Mouse (Mus musculus): ENCODE data around the gene C2cd4d.

Gene C2cd4d

GRCm38 (mm10) chr3:94375861-94376260, 13.6 kb downstream of the C2cd4d start:
- DNase-seq (ENCODE audit: low read depth, low spot score) = no peak

- no peak for DNase-seq (ENCODE audit: low read depth, low spot score)
Observed at GRCm38 (mm10) chr3:94377028-94377923, 15.0 kb downstream of the C2cd4d start.

DNA sequence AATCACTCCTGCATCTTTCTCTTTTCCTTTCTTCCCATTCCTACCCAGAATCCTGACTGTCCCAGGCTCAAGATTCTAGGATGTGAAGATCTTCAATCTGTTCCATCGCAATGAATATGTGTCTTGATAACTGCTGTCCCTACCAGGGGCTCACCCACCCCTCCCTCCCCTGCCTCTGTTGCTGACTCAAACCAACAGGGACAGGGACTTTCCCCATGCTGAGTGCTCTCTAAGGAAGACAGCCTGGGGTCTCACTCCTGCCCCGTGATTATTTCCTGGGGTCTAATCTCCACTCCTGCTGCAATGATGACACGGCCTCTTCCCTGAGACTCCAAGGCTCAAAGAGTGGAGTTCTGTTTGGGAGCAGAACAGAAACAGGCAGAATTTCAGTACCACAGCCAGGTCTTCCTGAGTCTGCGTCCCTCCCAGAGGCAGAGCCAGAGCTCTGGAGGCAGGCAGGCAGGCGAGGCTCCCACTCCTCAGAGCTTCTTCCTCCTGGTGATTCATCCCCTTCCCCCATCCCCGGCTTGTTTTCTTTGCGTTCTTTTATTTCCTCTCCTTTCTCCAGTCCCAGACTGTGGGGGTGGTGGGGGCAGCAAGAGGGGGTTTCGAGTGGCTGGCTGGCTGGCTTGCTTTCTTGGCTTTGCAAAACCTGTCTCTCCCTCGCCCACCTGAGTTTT, 17.7 kb downstream of the C2cd4d start:
- peak; percentile 43 for DNase-seq (ENCODE audit: low read depth, low spot score)

- DNase-seq (ENCODE audit: low read depth, low spot score) = no peak
Observed at GRCm38 (mm10) chr3:94382308-94382707, 20.1 kb downstream of the C2cd4d start.

GRCm38 (mm10) chr3:94383476-94383875, 21.2 kb downstream of the C2cd4d start:
- no peak for DNase-seq (ENCODE audit: low read depth, low spot score)

DNA sequence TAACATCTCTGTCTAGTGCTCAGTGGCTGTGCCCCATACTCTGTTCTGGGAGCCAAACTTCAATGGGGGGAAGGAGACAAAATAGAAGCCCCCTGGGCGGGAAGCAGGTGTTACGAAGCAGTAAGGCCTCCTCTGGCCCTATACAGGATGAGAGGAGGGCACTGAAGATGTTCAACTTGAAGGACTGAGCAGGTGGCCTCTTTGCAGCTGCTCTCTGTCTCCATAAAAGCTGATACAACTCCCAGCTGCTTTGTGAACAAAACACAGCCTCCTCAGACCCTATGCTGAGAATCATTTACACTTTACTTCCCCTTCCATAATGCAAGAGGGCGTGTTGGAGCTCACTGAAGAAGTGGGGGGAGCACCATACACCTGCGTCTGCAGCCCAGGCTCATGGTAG, 24.4 kb downstream of the C2cd4d start:
- no peak for DNase-seq (ENCODE audit: low read depth, low spot score)

GRCm38 (mm10) chr3:94387391-94387790, 25.2 kb downstream of the C2cd4d start:
- no peak for DNase-seq (ENCODE audit: low read depth, low spot score)

DNA sequence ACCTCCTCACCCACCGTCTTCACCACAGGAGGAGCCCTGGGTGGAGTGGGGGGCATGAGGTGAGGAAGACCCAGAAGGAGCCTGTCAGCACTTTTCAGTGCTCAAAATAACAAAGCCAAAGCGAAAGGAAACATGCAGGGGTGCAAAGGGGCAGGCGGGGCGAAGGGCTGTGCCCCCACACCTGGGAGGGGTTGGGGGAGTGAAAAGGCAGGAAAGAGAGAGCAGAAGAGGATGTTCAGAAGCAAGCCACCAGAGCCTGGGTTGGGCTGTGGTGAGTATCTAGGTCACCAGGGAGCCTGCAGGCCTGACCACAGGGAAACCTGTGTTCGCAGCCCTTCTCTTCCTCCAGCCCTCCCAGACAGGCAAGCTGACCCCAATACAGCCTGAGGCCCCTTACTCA, 25.8 kb downstream of the C2cd4d start:
- DNase-seq (ENCODE audit: low read depth, low spot score) = peak; percentile 46

DNA sequence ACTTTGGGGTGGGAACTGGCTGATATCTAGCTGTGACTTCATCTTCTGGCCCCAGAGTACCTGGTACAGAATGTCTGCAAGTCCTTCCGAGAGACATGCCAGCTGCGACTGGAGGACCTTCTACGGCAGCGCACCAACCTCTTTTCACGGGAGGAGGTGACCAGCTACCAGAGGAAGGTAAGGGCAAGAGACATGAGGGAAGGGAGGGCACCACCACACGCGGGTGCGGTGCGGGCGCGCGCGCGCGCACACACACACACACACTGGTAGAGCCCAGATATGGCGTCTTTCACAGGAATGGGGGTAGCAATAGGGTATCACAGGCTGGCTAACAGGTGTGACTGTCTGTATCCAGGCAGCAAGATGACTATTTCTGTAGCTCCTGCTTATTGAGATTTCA, 27.2 kb downstream of the C2cd4d start:
- DNase-seq (ENCODE audit: low read depth, low spot score) = no peak

DNA sequence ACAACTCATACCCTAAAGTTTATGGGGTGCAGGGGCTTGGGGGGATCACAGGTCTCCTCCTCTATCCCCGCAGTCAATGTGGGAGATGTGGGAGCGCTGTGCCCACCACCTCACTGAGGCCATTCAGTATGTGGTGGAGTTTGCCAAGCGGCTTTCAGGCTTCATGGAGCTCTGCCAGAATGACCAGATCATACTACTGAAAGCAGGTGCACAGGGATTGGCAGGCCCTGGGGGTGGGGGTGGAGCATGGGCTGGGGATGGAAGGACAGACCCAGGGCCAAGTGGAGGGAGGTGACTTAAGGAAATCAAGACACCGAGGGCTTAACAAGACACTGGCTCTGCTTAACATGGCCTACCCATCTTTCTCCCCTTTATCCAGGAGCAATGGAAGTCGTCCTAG, 28.8 kb downstream of the C2cd4d start:
- DNase-seq (ENCODE audit: low read depth, low spot score) = no peak

DNA sequence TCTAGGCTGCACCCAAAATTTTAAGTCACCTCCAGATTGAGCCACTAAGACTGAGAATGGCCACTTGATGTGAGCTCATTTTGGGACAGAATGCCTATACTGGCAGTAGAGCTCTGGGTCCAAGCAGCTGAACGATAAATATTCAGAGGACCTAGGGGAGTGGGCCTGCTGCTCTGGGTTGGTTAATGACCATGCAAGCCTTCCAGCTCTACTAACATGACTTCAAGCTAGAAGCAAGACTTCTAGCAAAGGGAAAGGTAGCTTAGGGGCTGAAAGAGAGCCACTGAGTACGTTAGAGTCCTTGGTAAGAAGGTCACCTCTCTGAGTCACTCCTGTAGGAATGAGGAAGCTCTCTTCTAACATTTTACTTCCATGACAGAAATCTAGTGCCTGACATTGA, 29.9 kb downstream of the C2cd4d start:
- DNase-seq (ENCODE audit: low read depth, low spot score) = no peak

DNA sequence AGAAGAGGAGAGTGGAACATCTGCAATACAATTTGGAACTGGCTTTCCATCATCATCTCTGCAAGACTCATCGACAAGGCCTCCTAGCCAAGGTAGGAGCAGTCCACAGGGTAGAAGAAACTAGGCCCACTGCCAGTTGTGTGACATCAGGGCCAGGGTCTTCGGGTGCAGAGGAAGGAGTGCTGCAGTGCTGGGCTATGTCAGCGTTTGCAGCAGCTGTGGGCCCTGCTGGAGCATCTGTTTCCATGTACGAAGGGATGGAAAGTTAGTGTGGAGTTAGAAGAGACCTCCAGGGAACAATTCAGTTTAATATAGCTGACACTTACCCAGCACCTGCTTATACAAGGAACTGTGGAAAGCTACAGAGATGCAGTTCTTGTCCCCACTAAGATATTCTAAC, 30.8 kb downstream of the C2cd4d start:
- no peak for DNase-seq (ENCODE audit: low read depth, low spot score)

DNA sequence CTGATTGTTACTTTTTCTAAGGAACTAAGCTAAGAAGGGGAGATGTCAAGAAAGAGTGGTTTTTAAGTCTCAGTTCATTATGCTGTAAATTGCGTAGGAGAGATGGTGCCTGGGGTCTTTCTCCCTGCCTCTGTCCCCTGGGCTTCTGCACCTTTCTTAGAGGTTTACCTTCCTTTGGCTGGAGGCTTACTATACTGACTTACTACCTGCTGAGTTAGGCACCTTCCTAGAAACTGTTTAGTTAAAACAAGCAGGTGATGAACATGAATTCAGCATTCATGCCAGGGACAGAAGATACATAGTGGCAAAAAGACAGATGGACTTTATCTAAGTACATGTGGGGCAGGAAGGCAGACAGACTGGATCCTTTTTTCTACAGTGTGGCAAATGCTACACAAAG, 34.1 kb downstream of the C2cd4d start:
- DNase-seq (ENCODE audit: low read depth, low spot score) = no peak

- no peak for DNase-seq (ENCODE audit: low read depth, low spot score)
Observed at GRCm38 (mm10) chr3:94396851-94397250, 34.6 kb downstream of the C2cd4d start.

GRCm38 (mm10) chr3:94398217-94398616, 36.0 kb downstream of the C2cd4d start, which contains the start of gene Lingo4:
Lingo4 (plus strand) TSS chr3:94398517.
- DNase-seq (ENCODE audit: low read depth, low spot score) = no peak

DNA sequence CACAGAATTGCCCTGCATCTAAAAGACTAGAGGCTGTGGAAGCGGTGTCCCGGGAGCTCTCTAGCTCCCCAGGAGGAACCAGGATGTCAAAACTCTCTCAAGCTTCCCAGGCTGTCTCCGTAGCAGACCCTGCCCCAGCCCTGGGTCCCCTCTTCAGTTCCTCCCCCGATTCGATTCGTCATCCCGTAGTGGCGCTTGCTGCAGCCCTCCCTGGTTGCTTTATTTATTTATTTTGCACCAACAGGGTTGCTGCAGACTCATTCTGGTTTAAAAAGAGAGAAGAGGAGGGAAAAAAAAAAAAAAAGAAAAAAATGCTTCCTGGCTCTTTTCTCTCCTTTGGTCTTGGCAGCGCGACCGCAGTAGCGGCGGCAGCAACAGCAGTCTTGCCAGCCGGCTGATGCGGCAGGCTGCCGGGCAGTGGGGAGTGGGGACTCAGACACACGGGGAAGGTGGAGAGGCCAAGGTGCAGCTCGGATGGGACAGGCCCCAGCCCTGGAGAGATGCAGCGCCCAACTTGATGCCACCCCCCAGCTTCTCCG, 36.8 kb downstream of the C2cd4d start:
- no peak for DNase-seq (ENCODE audit: low read depth, low spot score)

- no peak for DNase-seq (ENCODE audit: low read depth, low spot score)
Observed at GRCm38 (mm10) chr3:94399663-94400310, 37.5 kb downstream of the C2cd4d start.

DNA sequence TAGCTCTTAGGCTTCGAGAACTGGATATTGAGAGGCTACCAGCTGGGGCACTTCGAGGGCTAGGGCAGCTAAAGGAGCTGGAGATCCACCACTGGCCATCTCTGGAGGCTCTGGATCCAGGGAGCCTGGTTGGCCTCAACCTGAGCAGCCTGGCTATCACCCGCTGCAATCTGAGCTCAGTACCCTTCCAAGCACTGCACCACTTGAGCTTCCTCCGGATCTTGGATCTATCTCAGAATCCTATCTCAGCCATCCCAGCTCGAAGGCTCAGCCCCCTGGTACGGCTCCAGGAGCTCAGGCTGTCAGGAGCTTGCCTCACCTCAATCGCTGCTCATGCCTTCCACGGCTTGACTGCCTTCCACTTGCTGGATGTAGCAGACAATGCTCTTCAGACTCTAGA, 40.2 kb downstream of the C2cd4d start:
- no peak for DNase-seq (ENCODE audit: low read depth, low spot score)

GRCm38 (mm10) chr3:94404366-94405054, 42.3 kb downstream of the C2cd4d start:
- DNase-seq (ENCODE audit: low read depth, low spot score) = no peak

GRCm38 (mm10) chr3:94405561-94405960, 43.3 kb downstream of the C2cd4d start:
- DNase-seq (ENCODE audit: low read depth, low spot score) = no peak

DNA sequence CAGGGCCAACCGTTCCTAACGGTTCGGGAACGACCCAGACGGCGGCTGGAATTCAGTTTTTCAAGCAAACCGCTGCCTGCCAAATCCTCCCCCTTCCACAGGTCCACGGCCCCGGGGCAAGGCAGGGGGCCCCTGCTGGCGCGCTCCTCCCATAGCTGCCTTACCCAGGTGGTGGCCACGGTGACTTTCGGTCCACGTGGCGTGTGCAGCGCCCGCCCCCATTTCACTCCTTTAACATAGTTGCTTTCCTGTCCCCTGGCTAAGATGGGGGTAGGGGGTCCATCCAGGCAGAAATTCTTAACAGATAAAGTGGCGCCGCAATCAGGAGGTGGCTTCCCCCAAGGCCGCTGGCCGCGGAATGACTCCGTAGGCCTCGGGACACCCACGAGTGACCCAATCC, 50.3 kb downstream of the C2cd4d start:
- no peak for DNase-seq (ENCODE audit: low read depth, low spot score)
